Mouse (Mus musculus) WW6 (cell line): ENCODE measurements around the gene Atxn7l3.
"Not testable (repeated sequence)": the region's sequence is repeated elsewhere in the genome, so short reads cannot be mapped to it uniquely, and the experiment has no call there.

Experiments used
- DNase-seq: peaks from one replicate; pipeline ENCODE4 v3.0.0-alpha.2; 2013; ENCODE audit warnings: low read depth, low spot score

The Atxn7l3 gene

GRCm38 (mm10) chr11:102294887-102295597, 1.4 kb downstream of the Atxn7l3 start:
- DNase-seq = no peak

GRCm38 (mm10) chr11:102294416-102294815, 2.0 kb downstream of the Atxn7l3 start:
- no peak for DNase-seq

GRCm38 (mm10) chr11:102293971-102294370, 2.5 kb downstream of the Atxn7l3 start:
- no peak for DNase-seq

GRCm38 (mm10) chr11:102291051-102291535, 5.3 kb downstream of the Atxn7l3 start:
- no peak for DNase-seq

- DNase-seq = no peak
Observed at GRCm38 (mm10) chr11:102290141-102290540, 6.3 kb downstream of the Atxn7l3 start.

- DNase-seq = no peak
Observed at GRCm38 (mm10) chr11:102289511-102290100, 6.8 kb downstream of the Atxn7l3 start.

- DNase-seq = no peak
Observed at GRCm38 (mm10) chr11:102288913-102289312, 7.5 kb downstream of the Atxn7l3 start.

- no peak for DNase-seq
Observed at GRCm38 (mm10) chr11:102288027-102288804, 8.2 kb downstream of the Atxn7l3 start.

GRCm38 (mm10) chr11:102287485-102287884, 8.9 kb downstream of the Atxn7l3 start:
- no peak for DNase-seq

GRCm38 (mm10) chr11:102285095-102285834, 11.2 kb downstream of the Atxn7l3 start:
- DNase-seq = no peak

GRCm38 (mm10) chr11:102284501-102285094, 11.8 kb downstream of the Atxn7l3 start, which contains the start of gene Tmub2:
Gene Tmub2 (plus strand): TSS chr11:102284931.
- peak; percentile 100 for DNase-seq

- no peak for DNase-seq
Observed at GRCm38 (mm10) chr11:102283922-102284321, 12.5 kb downstream of the Atxn7l3 start.

GRCm38 (mm10) chr11:102280267-102280666, 16.2 kb downstream of the Atxn7l3 start:
- not testable (repeated sequence) for DNase-seq

- no peak for DNase-seq
Observed at GRCm38 (mm10) chr11:102279595-102279994, 16.8 kb downstream of the Atxn7l3 start.

- no peak for DNase-seq
Observed at GRCm38 (mm10) chr11:102277754-102278153, 18.7 kb downstream of the Atxn7l3 start.

GRCm38 (mm10) chr11:102276411-102276915, 20.0 kb downstream of the Atxn7l3 start:
- DNase-seq = no peak

- DNase-seq = no peak
Observed at GRCm38 (mm10) chr11:102268520-102269244, 27.7 kb downstream of the Atxn7l3 start, which contains the start of gene Asb16. Gene Asb16 (plus strand): TSS chr11:102268743.

- peak; percentile 86 for DNase-seq
Observed at GRCm38 (mm10) chr11:102267480-102267879, 29.0 kb downstream of the Atxn7l3 start.

- DNase-seq = no peak
Observed at GRCm38 (mm10) chr11:102266631-102267355, 29.6 kb downstream of the Atxn7l3 start.
